Mouse (Mus musculus) liver, postnatal 0 days (tissue): ENCODE results near the gene Cubn. TPM values are rescaled to one million over a fixed set of nuclear protein-coding genes. Genes with fewer than 3 reads are reported as not detected.

Source experiments
- ATAC-seq: fragments of 200-750 bp; cut with Nextera tagmentation; 2 replicates; pipeline ENCODE4 v1.8.0; 2017; ENCODE audit warnings: mild to moderate bottlenecking, moderate library complexity
- DNase-seq: peaks from one replicate; pipeline ENCODE4 v3.0.0-alpha.2; 2016
- H3K27ac ChIP-seq: fragments of 300-500 bp; sonication (generic); 2 replicates; pipeline ENCODE4 v1.5.1; 2014; ENCODE audit warnings: antibody characterized with exemption, moderate library complexity, mild to moderate bottlenecking, low read depth
- H3K27me3 ChIP-seq: fragments of 300-500 bp; sonication (generic); 2 replicates; pipeline ENCODE4 v1.6.1; 2014; ENCODE audit warnings: low read length, control low read depth, mixed read lengths; ENCODE audit not compliant: insufficient read depth
- H3K36me3 ChIP-seq: fragments of 300-500 bp; sonication (generic); replicated peaks from 2 replicates; pipeline ENCODE4 v1.6.1; 2014; ENCODE audit warnings: mild to moderate bottlenecking, control low read depth, low read length, moderate library complexity, mixed read lengths; ENCODE audit not compliant: insufficient read depth
- H3K4me1 ChIP-seq: fragments of 300-500 bp; sonication (generic); 2 replicates; pipeline ENCODE4 v1.6.1; 2014; ENCODE audit warnings: antibody characterized with exemption, mild to moderate bottlenecking, control low read depth; ENCODE audit not compliant: insufficient read depth
- H3K4me2 ChIP-seq: fragments of 300-500 bp; sonication (generic); 2 replicates; pipeline ENCODE4 v1.6.1; 2014; ENCODE audit warnings: low read depth, mild to moderate bottlenecking, low read length, moderate library complexity, mixed read lengths
- H3K4me3 ChIP-seq: fragments of 300-500 bp; sonication (generic); 2 replicates; pipeline ENCODE4 v1.5.1; 2014; ENCODE audit warnings: low read depth, low read length
- H3K9ac ChIP-seq: fragments of 300-500 bp; sonication (generic); replicated peaks from 2 replicates; pipeline ENCODE4 v1.6.1; 2014; ENCODE audit warnings: mild to moderate bottlenecking, moderate library complexity
- H3K9me3 ChIP-seq: fragments of 300-500 bp; sonication (generic); 2 replicates; pipeline ENCODE4 v1.6.1; 2016; ENCODE audit warnings: mild to moderate bottlenecking, control low read depth, low read length, mixed read lengths
- CTCF ChIP-seq: sonication (generic); IDR thresholded peaks from 2 replicates; pipeline ENCODE4 v1.5.1; 2016; ENCODE audit warnings: antibody characterized with exemption, low read depth
- EP300 ChIP-seq: IDR thresholded peaks from 2 replicates; pipeline ENCODE4 v1.6.1; 2016; ENCODE audit warnings: antibody characterized with exemption, low read depth, mild to moderate bottlenecking
- WGBS: fragments of 180-500 bp; shearing (Covaris S2); extraction: QIAGEN DNeasy Blood & Tissue Kit; methylation state at CpG from one replicate; pipeline ENCODE4 v1.1.7; 2014; ENCODE audit not compliant: insufficient replicate concordance; 5-methylcytosine and 5-hydroxymethylcytosine counted together
- polyA plus RNA-seq: library from polyadenylated mRNA; unstranded; fragments of >200 nt; fragmentation: Nextera tagmentation; extraction: Ambion mirVana; gene quantifications from 2 replicates; pipeline ENCODE4 v1.2.1, GENCODE M21; 2015

Gene Cubn
- polyA plus RNA-seq, 1 experiment from 2014 or later, result not detected

GRCm38 (mm10) chr2:13450470-13450869 lies 41.1 kb downstream of the Cubn start:
- H3K4me3 ChIP-seq, result no peak overlapping the region
- no peaks in the 10 kb centered on the region for H3K9me3 ChIP-seq
- no peaks in the 10 kb centered on the region for H3K27me3 ChIP-seq
- H3K4me2 ChIP-seq, result no peak overlapping the region
- no peaks in the 10 kb centered on the region for H3K4me1 ChIP-seq
- H3K36me3 ChIP-seq, result no peaks in the 10 kb centered on the region
- no peak for ATAC-seq
- H3K9ac ChIP-seq, result no peak overlapping the region
- DNase-seq, result no peak
- WGBS, result 84% methylated on average over 2 of the region's 2 CpGs
- H3K27ac ChIP-seq, result no peak overlapping the region
- TF ChIP-seq CTCF, result no peak

DNA sequence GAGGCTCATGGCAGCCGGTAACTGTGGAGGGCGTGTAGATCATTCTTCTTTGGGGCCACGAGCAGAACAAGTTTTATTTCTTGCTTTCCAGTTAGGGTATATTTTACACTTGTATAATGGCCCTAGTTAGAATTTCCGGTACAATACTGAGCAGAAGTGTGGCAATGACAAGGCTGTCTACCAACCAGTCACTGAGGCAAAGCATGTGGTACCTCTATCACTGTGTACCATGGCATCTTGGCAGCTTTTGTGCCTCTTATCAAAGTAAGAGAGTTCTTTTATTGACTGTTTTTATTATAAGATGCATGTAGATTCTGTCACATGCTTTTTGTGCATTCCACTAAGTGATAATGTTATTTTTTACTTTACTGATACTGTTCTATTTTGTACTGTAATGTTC lies 46.5 kb downstream of the Cubn start:
- TF ChIP-seq CTCF, result no peak
- TF ChIP-seq EP300, result no peak
- WGBS, result 74% methylated on average over 4 of the region's 4 CpGs
- DNase-seq (no peak), ATAC-seq (no peak)
- Histone ChIP-seq H3K36me3 (no peaks in the 10 kb centered on the region), H3K9me3 (no peaks in the 10 kb centered on the region), H3K27ac (no peak overlapping the region), H3K27me3 (no peaks in the 10 kb centered on the region), H3K4me3 (no peak overlapping the region), H3K4me1 (no peaks in the 10 kb centered on the region), H3K9ac (no peak overlapping the region), H3K4me2 (no peak overlapping the region)

DNA sequence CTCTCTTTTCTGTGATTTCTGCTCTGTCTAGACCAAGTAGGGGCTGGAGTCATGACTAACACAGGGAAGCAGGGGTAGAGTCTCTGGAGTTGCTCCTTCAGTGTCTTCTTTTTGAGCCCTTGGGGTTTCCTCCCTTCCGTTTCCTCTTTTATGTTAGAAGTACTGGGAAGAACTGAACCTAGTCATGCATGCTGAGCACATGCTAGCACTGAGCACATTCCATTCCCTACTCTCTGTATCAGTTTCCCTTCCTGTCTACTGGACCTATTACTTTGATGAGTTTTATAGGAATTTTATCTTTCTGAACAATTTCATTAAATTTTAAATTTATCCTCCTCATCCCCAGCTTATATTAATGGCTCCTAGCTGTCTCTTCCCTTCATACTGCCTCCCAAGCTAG lies 52.6 kb downstream of the Cubn start:
- Histone ChIP-seq H3K9me3 (no peaks in the 10 kb centered on the region), H3K36me3 (no peaks in the 10 kb centered on the region), H3K27me3 (no peaks in the 10 kb centered on the region), H3K9ac (no peak overlapping the region), H3K4me2 (no peak overlapping the region), H3K4me1 (no peaks in the 10 kb centered on the region), H3K4me3 (no peak overlapping the region), H3K27ac (no peak overlapping the region)
- no peak for ATAC-seq
- 47% methylated on average over 1 of the region's 1 CpGs for WGBS
- DNase-seq, result no peak
- no peak for TF ChIP-seq EP300

DNA sequence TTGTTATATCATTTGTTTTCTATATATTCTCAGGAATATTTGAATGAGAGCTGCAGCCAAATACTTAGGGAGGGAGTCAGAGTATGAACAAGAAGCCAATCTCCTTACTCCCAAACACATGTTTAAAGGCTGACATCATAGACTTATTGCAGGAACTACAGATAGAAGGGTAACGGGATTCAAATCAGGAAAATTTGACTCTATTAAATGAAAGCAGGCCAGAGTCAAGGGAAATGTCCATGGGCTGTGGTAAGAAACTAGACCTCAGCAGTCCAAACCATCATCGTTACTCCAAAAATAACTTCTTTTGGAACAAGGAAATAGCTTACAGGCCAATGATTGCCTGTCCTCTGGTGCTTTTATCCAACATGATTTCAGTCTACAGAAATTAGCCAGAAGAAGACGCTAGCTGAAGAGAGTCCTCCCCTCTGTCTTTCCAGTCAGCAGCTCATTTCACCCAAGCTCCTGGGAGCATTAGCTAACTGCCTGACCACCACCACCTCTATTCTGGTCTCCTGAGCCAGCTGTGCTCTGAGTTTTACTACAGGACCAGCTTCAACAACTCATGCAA lies 53.3 kb downstream of the Cubn start:
- ATAC-seq (no peak), DNase-seq (no peak)
- Histone ChIP-seq H3K27ac (no peak overlapping the region), H3K9ac (no peak overlapping the region), H3K9me3 (no peaks in the 10 kb centered on the region), H3K4me3 (no peak overlapping the region), H3K4me2 (no peak overlapping the region), H3K27me3 (no peaks in the 10 kb centered on the region), H3K36me3 (no peaks in the 10 kb centered on the region), H3K4me1 (no peaks in the 10 kb centered on the region)
- 86% methylated on average over 3 of the region's 3 CpGs for WGBS
- no peak for TF ChIP-seq EP300
- TF ChIP-seq CTCF, result no peak

- WGBS, result 68% methylated on average over 4 of the region's 4 CpGs
These were observed 59.6 kb downstream of the Cubn start for GRCm38 (mm10) chr2:13432002-13432401.

GRCm38 (mm10) chr2:13421974-13422760 lies 69.4 kb downstream of the Cubn start:
- ATAC-seq, result no peak

More at GRCm38 (mm10) chr2:13432002-13432401, 59.6 kb downstream of the Cubn start:
- DNase-seq, result no peak
- H3K4me1 ChIP-seq, result no peaks in the 10 kb centered on the region
- H3K9ac ChIP-seq, result no peak overlapping the region
- H3K9me3 ChIP-seq, result no peaks in the 10 kb centered on the region
- no peak for ATAC-seq
- H3K27me3 ChIP-seq, result no peaks in the 10 kb centered on the region
- no peak overlapping the region for H3K4me3 ChIP-seq
- H3K27ac ChIP-seq, result no peak overlapping the region
- H3K4me2 ChIP-seq, result no peak overlapping the region
- H3K36me3 ChIP-seq, result no peaks in the 10 kb centered on the region
- TF ChIP-seq CTCF (no peak), EP300 (no peak)

More at GRCm38 (mm10) chr2:13421974-13422760, 69.4 kb downstream of the Cubn start:
- no peaks in the 10 kb centered on the region for H3K9me3 ChIP-seq
- WGBS, result 83% methylated on average over 14 of the region's 14 CpGs
- no peak overlapping the region for H3K4me3 ChIP-seq
- H3K4me2 ChIP-seq, result no peak overlapping the region
- H3K36me3 ChIP-seq, result no peaks in the 10 kb centered on the region
- no peak for DNase-seq
- no peaks in the 10 kb centered on the region for H3K27me3 ChIP-seq
- TF ChIP-seq CTCF (no peak), EP300 (no peak)
- H3K4me1 ChIP-seq, result no peaks in the 10 kb centered on the region
- H3K9ac ChIP-seq, result no peak overlapping the region
- H3K27ac ChIP-seq, result no peak overlapping the region
